Mouse (Mus musculus): ENCODE data around the gene Nubpl. TPM values are rescaled to one million over a fixed set of nuclear protein-coding genes. Genes with fewer than 3 reads are reported as not detected.
"Not testable (repeated sequence)": the region's sequence is repeated elsewhere in the genome, so short reads cannot be mapped to it uniquely, and the experiment has no call there.

Nubpl gene
- 1 to 10 TPM; 4.8 to 5.2 (median 5.1) TPM for total RNA-seq (2022)

DNA sequence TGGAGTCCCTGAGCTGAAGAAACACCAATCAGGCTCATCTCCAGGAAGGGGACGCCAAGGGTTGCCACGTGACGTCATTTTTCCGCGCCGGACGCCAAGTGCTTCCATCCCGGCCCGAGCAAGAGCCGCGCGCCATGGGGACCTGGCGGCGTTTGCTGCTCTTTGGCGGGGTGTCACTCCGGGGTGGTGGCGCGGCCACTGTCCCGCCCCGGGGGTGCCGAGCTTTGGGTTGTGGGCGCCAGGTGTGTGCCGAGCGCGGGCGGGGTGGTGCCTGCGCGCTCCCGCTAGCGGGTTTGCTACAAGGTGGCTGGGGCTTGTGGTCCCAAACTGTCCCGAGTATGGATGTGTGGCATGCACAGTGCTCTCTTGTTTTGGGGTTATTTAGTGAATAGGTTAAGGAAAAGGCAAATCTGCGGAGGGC, at the start of gene Nubpl:
TSS of gene Nubpl (plus strand) at position 88 of the 421 bp plus-strand sequence.
- peak; percentile 84 to 88 for DNase-seq (ENCODE audit: low spot score in 2 of 2)

DNA sequence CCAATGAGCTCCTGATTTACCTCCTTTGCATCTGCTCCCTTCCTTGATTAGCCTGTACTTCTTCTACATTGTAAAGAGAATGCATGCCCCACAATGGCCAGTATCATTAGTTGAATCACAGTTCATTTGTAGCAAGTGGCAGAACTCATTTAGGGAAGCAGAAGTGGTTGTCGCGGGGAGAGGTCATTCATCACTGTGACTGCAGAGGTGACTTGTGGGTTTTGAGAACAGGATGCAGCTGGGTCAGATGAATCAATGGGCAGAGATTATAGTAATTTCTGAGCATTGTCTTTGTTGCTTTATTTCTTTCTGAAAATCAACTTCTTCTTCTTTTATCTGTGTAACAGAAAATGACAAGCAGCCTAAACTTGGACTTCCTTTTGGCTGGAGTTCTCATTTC, 48.2 kb upstream of the Nubpl start:
- DNase-seq (ENCODE audit: low spot score in 2 of 2): no peak

DNA sequence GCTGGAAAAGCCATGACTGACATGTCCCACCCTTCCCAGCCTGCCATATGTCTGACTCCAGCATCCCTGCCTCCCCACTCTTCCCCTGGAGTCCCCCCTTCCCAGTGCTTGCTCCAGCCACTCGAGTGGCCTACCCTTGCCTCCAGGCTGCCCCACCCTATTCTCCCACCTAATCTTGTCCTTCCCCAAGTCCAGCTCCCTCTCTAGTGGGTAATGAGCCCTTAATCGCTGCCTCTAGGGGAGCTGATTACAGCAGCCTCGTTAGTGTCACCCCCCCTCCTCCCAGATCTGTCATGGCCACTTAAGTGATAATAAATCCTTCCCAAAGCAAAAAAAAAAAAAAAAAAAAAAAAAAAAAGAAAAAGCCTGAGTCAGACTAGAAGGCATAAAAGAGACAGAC, 18.2 kb upstream of the Nubpl start:
- not testable (repeated sequence) for DNase-seq (ENCODE audit: low spot score in 2 of 2)

DNA sequence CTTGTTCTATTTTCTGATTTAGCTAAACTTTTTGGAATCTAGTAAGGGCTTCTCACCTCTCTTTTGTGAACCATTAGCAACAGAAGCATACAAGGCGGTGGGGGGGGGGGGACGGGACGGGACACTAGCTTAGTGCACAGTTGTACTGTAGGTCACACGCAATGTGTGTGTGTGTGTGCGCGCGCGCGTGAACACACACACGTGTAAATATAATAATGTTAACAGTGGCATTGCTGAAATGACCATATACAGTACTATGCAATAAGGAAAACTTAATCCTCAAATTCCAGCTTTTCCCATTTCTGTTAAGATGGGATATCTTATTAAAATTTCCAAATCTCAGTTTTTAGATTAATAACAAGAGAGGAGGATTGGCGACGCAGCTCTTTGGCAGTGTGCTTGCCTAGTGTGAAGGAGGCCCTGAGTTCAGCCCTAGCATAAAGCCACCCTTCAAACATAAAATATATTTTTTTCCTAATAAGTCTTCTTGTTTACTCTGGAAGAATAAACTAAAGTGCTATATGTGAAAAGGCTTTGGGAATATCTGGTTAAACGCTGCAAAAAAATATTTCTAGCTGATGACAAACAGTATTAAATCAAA, 388 bp upstream of the Nubpl start:
- DNase-seq (ENCODE audit: low spot score in 2 of 2): no peak

DNA sequence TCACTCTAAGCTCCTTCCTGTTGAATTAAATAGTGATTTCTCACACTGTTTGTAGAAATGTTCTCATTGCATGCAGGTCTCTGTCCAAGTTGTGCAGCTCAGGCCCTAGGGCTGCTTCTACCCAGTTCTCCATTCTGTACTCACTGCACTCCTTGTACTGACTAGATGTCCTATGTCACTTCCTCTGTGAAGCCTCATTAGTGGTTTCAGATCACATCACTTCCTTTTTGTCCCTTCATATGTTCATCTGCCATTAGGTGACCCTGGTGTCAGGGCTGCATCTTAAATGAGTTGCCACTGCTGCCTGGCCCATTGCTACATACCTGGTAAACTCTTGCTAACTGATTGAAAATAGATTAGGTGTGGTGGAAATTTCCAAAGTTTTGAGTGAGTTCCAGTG, 22.7 kb downstream of the Nubpl start:
- DNase-seq (ENCODE audit: low spot score in 2 of 2): no peak

DNA sequence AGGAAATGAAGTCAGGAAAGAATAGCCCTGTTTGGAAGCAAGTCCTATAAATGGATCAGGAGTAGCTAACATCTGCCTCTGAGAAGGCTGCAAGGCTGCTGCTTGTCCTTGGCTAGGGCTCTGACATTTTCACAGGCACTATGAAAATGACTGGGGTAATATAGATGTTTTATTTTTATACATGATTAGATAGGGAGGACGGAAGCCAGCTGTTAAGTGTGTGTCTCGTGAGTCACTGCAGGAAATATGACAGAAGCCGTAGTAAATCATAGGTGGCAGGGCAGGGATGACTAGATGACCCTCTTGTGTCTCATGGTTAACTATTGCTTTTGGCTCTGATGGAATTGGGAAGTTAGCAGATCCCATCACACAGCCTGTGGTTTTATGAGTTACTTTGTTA, 28.9 kb downstream of the Nubpl start:
- DNase-seq (ENCODE audit: low spot score in 2 of 2): no peak

DNA sequence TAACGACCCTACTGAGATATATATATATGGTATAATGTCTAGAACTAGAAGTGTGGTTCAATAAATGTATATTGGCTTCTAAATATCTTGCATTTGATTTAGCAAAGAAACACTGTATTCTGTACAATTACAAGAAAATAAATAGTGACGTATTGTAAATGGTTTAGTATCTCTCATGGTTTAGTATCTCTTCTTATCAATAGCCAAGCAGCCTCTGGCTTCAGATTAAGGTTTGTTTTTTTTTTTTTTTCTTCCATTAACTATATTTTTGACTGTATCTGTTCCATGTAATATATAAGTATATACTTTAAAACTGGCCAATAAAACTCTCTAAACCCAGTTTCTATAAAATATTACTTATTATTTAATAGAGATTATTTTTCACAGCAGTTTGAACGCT, 31.5 kb downstream of the Nubpl start:
- no peak for DNase-seq (ENCODE audit: low spot score in 2 of 2)

DNA sequence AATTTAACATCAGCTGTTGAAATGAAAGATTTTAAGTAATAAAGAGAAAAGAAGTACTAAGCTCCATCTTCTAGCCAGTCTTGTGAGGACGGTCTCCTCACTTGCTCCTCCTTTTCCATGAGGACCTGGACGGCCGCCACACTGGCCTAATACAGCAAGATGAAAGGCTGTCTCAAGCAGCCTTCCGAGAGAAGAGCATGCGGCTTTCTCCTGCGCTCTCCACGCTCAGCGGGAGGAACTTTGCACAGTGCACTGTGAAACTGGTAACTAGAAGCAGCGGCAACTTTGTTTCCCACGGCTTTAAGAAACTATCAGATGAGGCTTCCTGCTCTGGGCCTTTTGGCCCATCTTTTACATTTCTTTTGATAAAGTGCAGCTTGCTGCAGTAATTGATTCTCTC, 34.7 kb downstream of the Nubpl start:
- no peak for DNase-seq (ENCODE audit: low spot score in 2 of 2)

DNA sequence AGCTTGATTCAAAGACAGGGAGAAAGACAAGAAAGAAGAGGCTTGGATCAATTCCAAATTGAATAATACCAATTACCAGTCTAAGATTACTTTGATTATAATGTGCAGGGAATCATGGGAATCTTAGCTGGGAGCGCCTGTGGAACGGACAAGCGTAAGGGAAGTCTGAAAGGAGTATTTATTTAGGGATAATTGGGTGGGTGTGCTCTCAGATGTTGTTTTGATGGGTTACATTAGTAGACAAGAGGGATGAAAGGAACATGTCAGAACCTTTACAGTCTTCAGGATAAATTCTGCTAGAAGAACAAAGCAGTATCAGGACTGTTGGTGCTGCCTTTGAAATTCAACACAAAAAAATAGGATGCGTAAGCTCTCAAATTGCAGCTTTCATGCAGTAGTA, 40.8 kb downstream of the Nubpl start:
- DNase-seq (ENCODE audit: low spot score in 2 of 2): no peak

DNA sequence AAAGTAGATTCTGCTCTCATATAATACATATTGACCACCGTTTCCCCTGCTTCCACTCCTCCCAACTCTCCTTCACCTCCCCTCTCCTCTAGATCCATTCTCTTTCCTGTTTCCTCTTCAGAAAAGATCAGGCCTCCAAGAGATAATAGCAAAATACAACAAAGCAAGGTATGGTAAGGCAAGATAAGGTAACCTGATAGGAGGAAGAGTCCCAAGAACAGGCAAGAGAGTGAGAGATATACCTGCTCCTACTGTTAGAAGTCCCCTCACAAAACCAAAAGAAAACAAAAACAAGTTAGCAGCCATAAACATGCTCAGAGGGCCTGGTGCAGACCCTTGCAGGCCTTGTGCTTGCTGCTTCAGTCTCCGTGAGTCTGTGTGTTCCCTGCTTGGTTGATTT, 49.1 kb downstream of the Nubpl start:
- no peak for DNase-seq (ENCODE audit: low spot score in 2 of 2)

DNA sequence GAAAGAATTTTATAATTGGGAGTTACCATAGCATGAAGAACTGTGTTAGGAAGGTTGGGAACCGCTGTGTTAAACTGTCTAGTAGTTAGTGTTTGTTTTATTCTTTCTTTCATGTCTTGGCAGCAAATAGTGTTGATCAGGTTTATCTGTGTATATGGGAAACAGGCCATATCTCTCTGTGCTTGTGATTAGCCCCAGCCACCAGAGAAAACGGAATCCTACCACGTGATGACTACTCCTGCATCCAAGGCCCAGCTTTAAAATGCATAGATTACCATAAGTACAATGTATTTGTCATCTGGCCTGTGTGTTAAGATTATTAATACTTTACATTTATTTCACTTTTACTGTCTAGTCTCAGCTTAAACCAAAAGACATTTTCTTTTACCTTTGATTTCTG, 51.9 kb downstream of the Nubpl start:
- DNase-seq (ENCODE audit: low spot score in 2 of 2): no peak

DNA sequence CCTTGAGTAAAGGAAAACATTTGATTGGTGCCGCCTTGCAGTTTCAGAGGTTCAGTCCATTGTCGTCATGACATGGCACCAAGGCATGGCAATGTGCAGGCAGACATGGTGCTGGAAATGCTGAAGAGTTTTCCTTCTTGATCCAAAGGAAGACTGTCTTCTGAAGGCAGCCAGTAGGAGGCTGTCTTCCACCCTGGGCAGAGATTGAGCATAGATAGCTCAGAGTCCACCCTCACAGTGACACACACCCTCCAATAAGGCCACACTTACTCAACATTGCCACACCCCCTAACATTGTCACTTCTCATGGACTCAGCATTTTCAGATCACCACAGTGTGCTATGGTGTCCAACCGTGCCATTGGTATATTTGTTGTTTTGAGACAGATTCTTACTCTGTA, 54.5 kb downstream of the Nubpl start:
- no peak for DNase-seq (ENCODE audit: low spot score in 2 of 2)

DNA sequence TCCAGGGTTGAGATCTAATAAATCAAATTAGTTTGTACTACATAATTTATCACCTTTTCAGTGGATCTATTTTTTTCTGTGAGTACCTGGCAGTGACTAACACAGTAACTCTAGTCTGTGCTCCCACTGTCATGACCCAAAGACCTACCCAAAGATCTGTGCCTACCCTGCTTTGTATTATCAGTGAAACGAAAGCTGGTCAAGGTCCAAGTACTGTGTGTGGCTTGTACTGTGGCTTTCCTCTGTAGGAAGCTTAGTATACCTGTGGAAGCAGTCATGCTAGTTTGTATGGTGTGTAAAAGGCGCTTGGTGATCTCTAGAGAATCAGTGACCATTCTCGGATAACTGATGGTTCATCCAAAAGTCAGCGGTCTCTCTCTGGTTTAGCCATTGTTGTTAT, 57.4 kb downstream of the Nubpl start:
- DNase-seq (ENCODE audit: low spot score in 2 of 2): no peak

DNA sequence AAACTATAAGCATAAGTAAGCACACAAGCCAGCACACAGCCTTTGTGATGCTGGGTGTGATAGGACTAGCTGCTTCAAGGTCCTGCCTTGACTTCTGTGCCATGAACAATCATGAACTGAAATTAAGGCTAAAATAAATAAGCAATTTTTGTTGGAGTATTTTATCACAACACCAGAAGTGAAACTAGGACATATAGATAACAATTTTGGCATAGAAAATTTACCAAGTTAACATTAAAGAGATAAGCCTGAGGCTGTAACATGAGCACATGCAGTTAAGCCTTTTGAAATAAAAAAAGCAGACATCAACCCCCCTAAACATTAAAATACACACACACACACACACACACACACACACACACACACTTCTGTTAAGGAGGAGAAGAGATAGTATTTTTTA, 66.9 kb downstream of the Nubpl start:
- no peak for DNase-seq (ENCODE audit: low spot score in 2 of 2)

DNA sequence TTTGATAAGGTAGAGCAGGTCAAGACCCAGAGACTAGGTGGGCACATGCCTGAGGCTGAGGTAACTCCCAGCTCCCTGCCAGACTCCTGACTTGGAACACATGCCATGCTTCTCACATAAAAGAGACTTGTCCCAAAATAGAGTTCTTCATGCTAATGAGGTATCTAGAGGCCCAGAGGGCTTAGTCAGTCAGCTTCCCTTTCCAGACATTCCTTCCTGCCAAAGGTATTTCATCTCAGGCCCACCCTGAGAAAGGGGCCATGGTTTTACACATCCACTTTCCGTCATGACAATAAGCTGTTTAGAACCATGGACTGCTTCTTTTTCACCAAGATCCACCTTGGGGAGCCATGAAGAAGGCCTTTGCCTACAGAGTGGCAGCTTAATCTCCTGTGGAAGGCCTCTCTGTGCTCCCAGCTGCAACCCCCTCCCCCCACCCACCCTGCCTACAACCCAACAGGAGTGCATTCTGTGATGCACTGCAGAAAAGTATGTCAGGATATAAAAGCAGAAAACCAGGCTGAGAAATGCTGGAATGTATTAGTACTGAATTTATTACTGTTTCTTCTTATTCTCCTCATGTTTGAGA, 88.8 kb downstream of the Nubpl start:
- DNase-seq (ENCODE audit: low spot score in 2 of 2): no peak

DNA sequence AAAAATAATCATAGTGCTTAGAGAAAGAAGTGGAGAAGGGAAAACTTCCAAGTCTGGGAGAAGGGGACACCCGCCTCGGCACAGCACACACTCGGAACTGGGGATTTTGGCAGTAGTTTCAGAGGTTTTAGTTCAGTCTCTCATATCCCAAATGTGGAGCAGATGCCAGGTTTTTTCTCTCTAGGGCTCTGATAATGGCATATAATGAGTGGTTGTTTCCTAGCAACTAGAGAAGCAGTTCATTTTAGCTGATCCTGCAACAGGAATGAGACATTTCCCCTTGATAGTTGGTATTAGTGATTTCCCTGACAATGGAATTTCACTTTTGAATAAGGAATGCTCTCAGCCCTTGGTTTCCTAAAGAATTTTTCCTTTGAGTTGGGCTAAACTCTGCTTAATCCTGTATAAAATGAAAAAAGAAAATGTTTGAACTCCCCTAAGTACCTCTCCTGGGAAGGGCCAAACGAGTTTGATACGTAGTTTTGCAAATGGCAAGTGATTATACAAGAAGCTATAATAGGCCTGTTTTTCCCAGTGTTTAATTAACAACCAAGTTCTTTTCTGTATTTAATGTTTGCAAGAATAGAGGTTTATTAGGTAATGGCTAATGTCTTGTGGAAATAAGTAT, 89.5 kb downstream of the Nubpl start:
- DNase-seq (ENCODE audit: low spot score in 2 of 2): no peak

DNA sequence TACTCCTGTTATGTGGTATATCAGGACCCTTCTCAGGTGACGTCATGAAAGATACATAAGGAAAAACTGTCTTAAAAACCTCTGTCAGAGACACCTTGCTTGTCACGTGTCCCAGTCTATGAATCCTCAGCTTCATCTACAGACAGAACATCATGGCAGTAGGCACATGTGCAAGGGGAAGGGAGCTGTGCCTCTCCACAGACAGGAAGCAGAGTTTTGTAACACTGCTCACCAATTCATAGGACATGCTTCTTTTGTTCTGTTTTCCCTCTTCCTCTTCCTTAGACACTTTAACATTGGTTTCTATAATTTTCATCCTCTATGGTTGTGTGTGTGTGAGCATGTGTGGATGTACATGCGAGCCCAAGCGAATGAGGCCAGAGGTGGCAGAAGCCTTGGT, 100.9 kb downstream of the Nubpl start:
- no peak for DNase-seq (ENCODE audit: low spot score in 2 of 2)

DNA sequence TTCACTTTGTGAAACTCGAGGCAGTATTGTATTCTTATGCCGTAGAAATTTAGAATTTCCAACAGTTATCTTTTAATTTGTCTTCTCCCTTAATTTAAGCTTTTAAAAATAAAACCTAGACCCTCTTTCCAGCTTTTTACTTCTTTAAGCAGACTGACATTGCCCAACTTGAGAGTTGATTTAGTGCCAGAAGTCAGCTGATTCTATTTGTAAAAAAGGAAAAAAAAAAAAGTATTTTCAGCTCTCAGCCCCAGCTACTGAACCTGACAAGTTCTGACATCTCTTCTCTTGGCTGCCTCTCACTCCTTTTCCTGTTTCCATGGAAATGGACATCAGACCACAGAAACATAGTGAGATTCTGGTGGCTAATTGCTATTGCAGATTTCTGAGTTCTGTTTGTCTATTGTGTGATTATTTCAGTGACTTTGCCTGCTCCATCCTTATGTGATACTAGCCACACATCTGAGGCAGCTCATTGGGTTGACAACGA, 111.6 kb downstream of the Nubpl start:
- DNase-seq (ENCODE audit: low spot score in 2 of 2): no peak

DNA sequence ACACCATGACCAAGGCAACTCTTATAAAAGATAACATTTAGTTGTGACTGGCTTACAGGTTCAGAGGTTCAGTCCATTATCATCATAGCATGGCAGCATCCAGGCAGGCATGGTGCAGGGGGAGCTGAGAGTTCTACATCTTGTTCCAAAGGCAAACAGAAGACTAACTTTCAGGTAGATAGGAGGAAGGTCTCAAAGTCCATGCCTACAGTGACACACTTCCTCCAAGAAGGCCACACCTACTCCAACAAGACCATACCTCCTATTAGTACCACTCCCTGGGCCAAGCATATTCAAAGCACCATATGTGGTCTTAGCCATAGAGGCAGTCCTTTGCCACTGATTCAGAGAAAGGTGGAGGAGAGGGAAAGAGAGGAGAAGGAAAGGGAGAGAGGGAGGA, 113.6 kb downstream of the Nubpl start:
- DNase-seq (ENCODE audit: low spot score in 2 of 2): no peak

DNA sequence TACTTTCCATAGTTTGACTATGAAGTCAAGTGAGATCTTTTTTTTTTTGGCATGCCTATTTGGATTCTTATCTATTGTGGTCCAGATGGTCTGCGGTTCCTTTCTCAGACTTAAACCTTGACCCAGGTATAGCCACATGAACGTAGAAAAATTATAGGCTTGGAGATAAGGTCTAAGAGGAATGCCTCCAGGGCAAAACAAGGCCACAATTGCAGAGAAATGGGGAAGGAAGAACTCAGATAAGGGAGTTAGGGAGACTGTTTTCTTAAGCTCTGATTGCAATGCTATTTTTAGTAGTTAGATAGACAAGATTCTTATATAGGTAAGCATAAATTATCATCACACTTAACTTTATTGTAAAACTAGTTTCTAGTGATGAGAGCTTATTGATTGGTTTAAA, 117.3 kb downstream of the Nubpl start:
- no peak for DNase-seq (ENCODE audit: low spot score in 2 of 2)

DNA sequence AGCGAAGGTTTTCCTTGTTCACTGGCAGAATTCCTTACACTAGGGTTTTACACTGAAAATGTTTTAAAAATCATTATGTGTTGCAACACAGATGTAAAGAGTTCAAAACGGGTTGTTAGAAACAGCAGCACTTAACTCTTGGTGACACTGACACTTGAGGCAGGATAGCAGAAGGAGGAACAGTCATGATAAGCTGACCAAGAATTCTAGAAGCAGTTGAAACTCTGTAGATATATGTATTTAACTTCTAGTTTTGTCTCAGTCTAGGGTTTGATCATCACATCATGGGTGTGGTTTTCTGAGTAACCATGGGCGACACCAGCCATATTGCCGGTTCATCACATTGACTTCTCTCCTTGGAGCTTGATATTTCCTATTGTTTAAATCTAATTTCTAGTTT, 127.4 kb downstream of the Nubpl start:
- DNase-seq (ENCODE audit: low spot score in 2 of 2): no peak

DNA sequence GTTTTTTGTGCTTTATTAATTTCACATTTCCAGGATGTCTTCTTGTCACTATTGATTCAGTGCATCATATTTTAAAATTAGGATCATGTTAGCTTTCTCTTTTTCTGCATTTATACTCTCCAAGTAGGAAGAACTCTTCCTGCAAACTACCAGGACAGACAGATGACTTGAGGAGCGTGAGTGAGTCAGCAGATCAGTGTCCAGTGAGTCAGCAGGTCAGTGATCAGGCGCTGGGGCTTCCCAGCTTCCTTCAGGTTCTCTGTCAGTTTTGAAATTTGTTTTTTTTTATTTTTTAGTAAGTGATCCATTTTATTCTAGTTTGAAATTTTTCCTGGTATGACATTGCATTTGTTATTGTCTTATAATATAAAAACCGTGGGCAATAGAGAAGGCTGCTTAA, 131.2 kb downstream of the Nubpl start:
- no peak for DNase-seq (ENCODE audit: low spot score in 2 of 2)

DNA sequence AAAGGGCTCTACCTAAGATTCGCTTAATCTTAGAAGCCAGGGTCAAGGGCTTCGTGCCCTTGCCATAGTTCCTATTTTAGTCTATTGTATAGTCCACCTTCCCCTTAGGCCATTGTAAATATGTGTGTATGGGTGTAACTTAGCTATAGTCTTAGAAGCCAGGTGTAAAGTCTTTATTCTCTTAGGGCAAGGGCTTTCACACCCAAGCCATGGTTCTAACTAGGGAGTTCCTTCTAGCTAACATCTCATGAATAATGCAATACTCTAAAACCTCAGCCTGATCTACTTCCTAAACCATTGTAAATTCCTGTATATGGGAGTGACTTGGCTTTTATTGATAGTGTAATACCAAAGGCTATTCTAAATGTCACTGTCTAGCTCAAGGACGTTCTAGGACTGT, 134.4 kb downstream of the Nubpl start:
- not testable (repeated sequence) for DNase-seq (ENCODE audit: low spot score in 2 of 2)

Data from gastrocnemius, adult 8-10 months (tissue).